Mouse (Mus musculus) G1E (cell line): Measurements from ENCODE around the gene Nrde2.

Experiments used
- CTCF ChIP-seq: IDR thresholded peaks from 2 replicates; pipeline ENCODE4 v1.5.1; 2012; ENCODE audit warnings: low read depth, low read length, inconsistent platforms, mixed read lengths
- TAL1 ChIP-seq: conservative IDR thresholded peaks from 2 replicates; pipeline ENCODE4 v1.6.1; 2012; ENCODE audit warnings: low read depth, low read length, inconsistent platforms, mixed read lengths

DNA sequence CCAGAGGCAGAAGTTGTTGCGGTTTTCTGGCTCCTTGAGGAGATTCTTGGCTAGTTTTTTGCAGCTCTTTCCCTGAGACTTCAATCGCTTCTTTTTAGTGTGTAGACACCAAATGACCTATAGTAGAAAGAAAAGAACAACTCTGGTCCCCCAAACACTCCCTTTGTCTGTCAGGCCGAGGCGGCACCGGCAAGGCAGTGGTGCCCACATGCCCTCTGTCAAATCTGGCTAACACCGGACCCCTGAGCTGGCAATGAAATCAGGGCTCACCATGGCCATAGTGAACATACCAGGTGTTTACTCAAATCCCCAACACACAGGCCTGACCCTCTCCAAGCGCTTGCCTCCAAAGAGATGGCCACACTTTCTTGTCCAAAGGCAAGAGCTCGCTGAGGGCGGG is 28.3 kb downstream of the Nrde2 start:
- no peak for TF ChIP-seq CTCF
- TF ChIP-seq TAL1, result no peak
